Mouse (Mus musculus): ENCODE data around the gene Tmem87b. TPM values are rescaled to one million over a fixed set of nuclear protein-coding genes. Genes with fewer than 3 reads are reported as not detected.
A peak's percentile ranks its signal among the peaks of the same experiment; 100 is the strongest.

Tmem87b gene
- polyA plus RNA-seq, 1 experiment from 2014 or later, result 34.3 TPM

DNA sequence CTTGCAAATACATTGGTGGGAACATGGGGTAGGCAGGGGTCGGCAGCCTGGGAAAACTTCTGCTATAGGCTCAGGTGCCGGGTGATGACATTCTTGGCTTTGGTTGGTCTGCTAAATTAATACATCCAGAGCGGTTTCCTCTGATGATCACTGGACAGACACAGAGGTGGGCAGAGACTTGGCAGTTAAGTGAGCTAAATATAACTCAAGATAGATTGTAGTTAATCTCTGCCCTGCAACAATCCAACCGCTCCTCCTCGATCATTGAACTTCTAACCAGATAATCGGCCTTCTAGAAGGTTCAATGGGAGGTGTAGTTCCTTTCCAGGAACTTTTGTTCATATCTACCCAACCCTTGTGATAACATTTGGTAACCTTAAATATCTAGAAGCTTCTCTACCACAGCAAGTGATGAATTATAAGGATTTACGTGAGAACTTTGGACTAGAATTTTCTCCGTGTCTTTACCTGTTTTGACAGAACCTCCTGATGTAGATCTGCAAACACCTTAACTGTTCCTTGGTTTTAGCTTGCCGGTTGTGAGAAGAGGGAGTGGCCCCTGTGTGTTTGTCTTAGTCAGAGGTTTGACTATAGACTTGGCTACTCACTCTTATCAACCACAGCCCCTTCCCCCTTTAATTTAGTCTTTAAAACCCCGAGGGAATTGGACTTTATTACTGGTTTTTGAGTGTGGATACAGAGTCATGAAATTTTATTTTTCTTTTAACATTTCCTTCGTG, 26.9 kb upstream of the Tmem87b start:
- no peak overlapping the region for H3K27ac ChIP-seq (replicated peaks)
- no peak for ATAC-seq (ENCODE audit: low FRiP score, low read depth)
- no peaks in the 10 kb centered on the region for H3K27me3 ChIP-seq
- 90% methylated on average over 11 of the region's 11 CpGs for WGBS
- H3K4me3 ChIP-seq, result no peak overlapping the region
- H3K9ac ChIP-seq (replicated peaks), result no peak overlapping the region
- H3K4me2 ChIP-seq (replicated peaks), result no peak overlapping the region
- H3K4me1 ChIP-seq, result peaks cover 8% of the 10 kb centered on the region; the same call in 1 of the 2 replicates
- H3K9me3 ChIP-seq, result no peaks in the 10 kb centered on the region
- 0 out of 2 replicates have a peak, but pooled peaks cover 2% of the 10 kb centered on the region for H3K36me3 ChIP-seq

DNA sequence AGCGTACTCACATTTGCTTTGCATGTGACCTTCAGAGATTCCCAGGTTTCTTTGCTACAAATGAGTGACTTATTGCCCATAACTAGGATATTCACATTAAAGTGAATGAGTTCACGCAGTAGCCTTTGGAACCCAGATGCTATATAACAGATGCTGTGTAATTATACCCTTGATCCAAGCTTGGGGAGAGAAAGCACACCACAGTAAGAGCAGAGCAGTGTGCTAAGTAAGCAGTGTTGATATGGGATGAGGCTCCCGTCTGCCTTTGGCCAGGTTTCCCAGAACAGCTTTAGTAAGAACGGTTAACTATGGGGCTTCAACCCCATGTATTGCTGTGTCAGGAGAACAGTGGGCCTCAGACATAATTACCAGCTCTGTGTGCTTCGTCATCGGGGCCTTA, 24.0 kb upstream of the Tmem87b start:
- 82% methylated on average over 6 of the region's 6 CpGs for WGBS
- Histone ChIP-seq H3K9me3 (no peaks in the 10 kb centered on the region), H3K36me3 (0 out of 2 replicates have a peak, but pooled peaks cover 2% of the 10 kb centered on the region), H3K4me2 (replicated peaks) (no peak overlapping the region), H3K9ac (replicated peaks) (no peak overlapping the region), H3K27ac (replicated peaks) (no peak overlapping the region), H3K4me3 (no peak overlapping the region), H3K27me3 (no peaks in the 10 kb centered on the region), H3K4me1 (no peaks in the 10 kb centered on the region)
- ATAC-seq (ENCODE audit: low FRiP score, low read depth), result no peak

DNA sequence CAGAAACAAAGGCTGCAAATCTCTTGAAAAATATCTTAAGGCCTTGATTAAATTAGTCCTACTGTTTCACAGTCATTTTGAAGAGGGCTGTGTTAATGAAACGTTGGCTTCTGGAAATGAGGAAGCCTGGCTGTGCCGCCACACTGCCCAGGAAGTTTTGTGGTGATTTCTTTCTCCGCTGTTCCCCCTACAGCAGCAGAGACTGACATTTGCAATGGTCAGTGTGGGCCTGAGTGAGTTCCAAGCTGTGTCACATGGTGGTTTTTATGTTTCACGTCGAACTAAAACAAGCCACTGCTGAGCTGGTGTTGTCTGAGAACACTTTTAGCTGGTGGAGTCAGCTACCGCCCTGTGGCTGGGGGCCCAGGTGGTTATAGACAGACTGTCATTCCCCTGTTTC, 21.5 kb upstream of the Tmem87b start:
- Histone ChIP-seq H3K4me1 (no peaks in the 10 kb centered on the region), H3K9me3 (no peaks in the 10 kb centered on the region), H3K4me3 (no peak overlapping the region), H3K27me3 (no peaks in the 10 kb centered on the region), H3K4me2 (replicated peaks) (no peak overlapping the region), H3K27ac (replicated peaks) (no peak overlapping the region), H3K9ac (replicated peaks) (no peak overlapping the region), H3K36me3 (0 out of 2 replicates have a peak, but pooled peaks cover 2% of the 10 kb centered on the region)
- ATAC-seq (ENCODE audit: low FRiP score, low read depth), result no peak
- 74% methylated on average over 6 of the region's 6 CpGs for WGBS

DNA sequence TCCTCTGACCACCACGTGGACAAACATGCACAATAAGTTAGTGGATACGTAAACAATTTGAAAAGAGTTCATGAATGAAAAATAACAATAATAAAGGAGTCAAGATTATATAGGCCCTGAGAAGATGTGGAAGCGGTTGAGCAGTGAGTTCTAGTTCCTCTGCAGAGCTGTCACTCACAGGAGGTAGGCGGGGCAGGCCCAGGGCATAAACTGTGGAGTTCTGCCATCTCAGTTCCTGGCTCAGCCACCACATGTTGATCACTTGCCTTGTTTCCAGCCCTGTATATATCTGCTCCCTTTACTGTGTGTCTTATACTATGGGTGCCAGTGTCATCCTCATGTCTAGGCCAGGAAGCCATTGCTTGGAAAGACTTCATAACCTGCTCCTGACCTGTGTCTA, 14.5 kb upstream of the Tmem87b start:
- H3K27ac ChIP-seq (replicated peaks), result no peak overlapping the region
- WGBS, result 95% methylated on average over 4 of the region's 4 CpGs
- no peak overlapping the region for H3K4me3 ChIP-seq
- H3K4me1 ChIP-seq, result no peaks in the 10 kb centered on the region
- H3K9ac ChIP-seq (replicated peaks), result no peak overlapping the region
- no peak overlapping the region for H3K4me2 ChIP-seq (replicated peaks)
- H3K36me3 ChIP-seq, result no peaks in the 10 kb centered on the region
- ATAC-seq (ENCODE audit: low FRiP score, low read depth), result no peak
- no peaks in the 10 kb centered on the region for H3K27me3 ChIP-seq
- no peaks in the 10 kb centered on the region for H3K9me3 ChIP-seq

DNA sequence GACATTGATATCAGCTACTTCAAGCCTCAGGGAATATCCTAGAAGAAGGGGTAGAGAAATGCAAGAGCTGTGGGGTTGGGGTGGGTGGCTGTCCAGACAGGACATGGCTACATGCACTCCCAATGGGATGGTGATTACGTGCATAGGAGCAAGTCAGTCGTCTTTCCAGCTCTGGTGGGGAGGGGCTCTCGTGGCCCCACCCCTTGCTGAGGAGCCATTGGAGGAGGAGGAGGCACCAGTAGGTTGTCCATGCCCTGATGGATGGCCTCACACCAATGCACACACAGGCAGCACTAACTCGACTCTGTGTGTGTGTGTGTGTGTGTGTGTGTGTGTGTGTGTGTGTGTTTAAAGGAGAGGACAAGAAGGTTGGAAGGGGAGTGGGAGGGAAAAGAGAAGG, 12.6 kb upstream of the Tmem87b start:
- WGBS, result 76% methylated on average over 4 of the region's 4 CpGs
- no peak for ATAC-seq (ENCODE audit: low FRiP score, low read depth)
- H3K27me3 ChIP-seq, result no peaks in the 10 kb centered on the region
- H3K9ac ChIP-seq (replicated peaks), result no peak overlapping the region
- H3K4me2 ChIP-seq (replicated peaks), result no peak overlapping the region
- no peak overlapping the region for H3K27ac ChIP-seq (replicated peaks)
- H3K4me1 ChIP-seq, result no peaks in the 10 kb centered on the region
- H3K9me3 ChIP-seq, result no peaks in the 10 kb centered on the region
- no peaks in the 10 kb centered on the region for H3K36me3 ChIP-seq
- H3K4me3 ChIP-seq, result no peak overlapping the region

DNA sequence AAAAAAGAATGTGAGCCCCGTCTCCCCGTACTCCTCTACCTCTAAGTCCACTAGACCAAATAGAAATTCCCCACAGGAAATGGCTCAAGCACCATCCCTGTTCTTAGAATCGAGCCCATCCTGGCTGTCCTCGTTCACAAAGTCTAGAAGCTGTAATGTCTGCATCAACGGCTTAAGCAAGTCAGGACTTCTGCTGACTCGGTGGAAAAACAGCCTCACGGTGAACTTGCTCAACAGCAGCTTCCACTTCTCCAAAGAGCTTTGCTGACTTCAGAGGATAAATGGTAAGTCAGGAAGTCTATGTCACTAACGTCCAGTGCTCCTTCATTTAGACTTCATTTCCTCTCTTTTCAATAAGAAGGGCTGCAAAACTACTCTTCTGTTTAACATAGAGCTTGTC, 11.4 kb upstream of the Tmem87b start:
- H3K36me3 ChIP-seq, result no peaks in the 10 kb centered on the region
- no peak overlapping the region for H3K4me2 ChIP-seq (replicated peaks)
- no peaks in the 10 kb centered on the region for H3K4me1 ChIP-seq
- ATAC-seq (ENCODE audit: low FRiP score, low read depth), result no peak
- H3K27ac ChIP-seq (replicated peaks), result no peak overlapping the region
- 83% methylated on average over 8 of the region's 8 CpGs for WGBS
- no peak overlapping the region for H3K9ac ChIP-seq (replicated peaks)
- H3K27me3 ChIP-seq, result no peaks in the 10 kb centered on the region
- no peaks in the 10 kb centered on the region for H3K9me3 ChIP-seq
- H3K4me3 ChIP-seq, result no peak overlapping the region

DNA sequence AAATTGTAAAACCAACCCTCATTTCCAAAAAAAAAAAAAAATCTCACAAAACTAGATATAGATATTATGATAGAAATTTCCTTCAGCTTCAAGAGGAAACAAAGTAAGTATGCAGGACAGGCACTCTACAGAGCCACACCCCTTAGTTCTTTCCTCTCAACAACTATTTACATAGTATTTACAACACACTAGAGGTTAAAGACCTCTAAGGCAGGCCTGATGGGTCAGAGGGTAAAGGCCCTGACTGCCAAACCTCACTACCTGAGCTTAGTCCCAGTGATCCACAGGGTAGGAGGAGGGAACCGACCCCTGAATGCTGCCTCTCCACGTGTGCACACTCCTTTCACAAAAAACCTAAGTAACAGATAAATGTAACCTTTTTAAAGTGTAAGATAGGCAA, 5.2 kb upstream of the Tmem87b start:
- ATAC-seq (ENCODE audit: low FRiP score, low read depth), result no peak
- no peaks in the 10 kb centered on the region for H3K9me3 ChIP-seq
- H3K9ac ChIP-seq (replicated peaks), result no peak overlapping the region
- no peaks in the 10 kb centered on the region for H3K36me3 ChIP-seq
- H3K27me3 ChIP-seq, result no peaks in the 10 kb centered on the region
- no peak overlapping the region for H3K4me3 ChIP-seq
- H3K4me2 ChIP-seq (replicated peaks), result no peak overlapping the region
- H3K27ac ChIP-seq (replicated peaks), result no peak overlapping the region
- H3K4me1 ChIP-seq, result 0 out of 2 replicates have a peak, but pooled peaks cover 3% of the 10 kb centered on the region
- 27% methylated on average over 2 of the region's 2 CpGs for WGBS

DNA sequence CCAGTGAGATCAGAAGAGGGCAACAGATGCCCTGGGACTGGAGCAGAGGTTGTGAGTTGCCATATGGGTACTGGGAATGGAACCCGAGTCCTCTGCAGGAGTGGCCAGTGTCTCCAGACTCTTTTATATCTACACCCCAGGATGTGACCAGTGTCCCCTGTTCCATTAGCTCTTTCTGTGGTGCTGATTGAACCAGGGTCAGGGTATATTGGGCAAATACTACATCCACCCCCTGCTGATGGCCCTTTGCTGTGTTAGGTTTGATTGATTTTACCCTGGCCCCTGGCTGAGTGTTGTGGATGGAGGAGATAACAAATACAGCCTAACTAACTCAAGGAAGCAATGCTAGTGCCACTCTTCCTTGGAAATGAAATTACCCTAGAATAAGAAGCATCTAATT, 1.6 kb upstream of the Tmem87b start:
- H3K4me2 ChIP-seq (replicated peaks), result no peak overlapping the region
- peaks cover 13% of the 10 kb centered on the region for H3K4me1 ChIP-seq
- WGBS, result 75% methylated on average over 1 of the region's 1 CpGs
- H3K9me3 ChIP-seq, result no peaks in the 10 kb centered on the region
- H3K4me3 ChIP-seq, result no peak overlapping the region
- H3K27ac ChIP-seq (replicated peaks), result no peak overlapping the region
- no peaks in the 10 kb centered on the region for H3K36me3 ChIP-seq
- H3K27me3 ChIP-seq, result no peaks in the 10 kb centered on the region
- ATAC-seq (ENCODE audit: low FRiP score, low read depth), result no peak
- H3K9ac ChIP-seq (replicated peaks), result no peak overlapping the region

DNA sequence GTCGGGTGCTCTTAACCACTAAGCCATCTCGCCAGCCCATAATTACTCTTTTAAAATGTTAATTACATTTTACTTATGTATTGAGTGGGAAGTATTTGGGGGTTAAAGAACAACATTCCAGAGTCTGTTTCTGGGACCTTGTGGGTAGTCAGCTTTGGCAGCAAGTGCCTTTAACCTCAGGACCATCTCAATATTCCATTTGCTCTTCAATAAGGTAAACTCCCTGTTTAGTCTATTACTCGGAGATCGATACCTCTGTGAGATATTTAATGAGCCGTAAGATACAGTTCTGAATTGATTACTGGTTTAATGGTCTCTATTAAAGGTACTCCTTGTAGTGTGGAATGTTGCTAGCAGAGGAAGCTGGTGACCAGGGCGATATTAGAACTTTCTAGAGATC, 1.0 kb upstream of the Tmem87b start:
- no peaks in the 10 kb centered on the region for H3K9me3 ChIP-seq
- H3K4me2 ChIP-seq (replicated peaks), result peak overlapping the region; percentile 77
- no peaks in the 10 kb centered on the region for H3K36me3 ChIP-seq
- no peaks in the 10 kb centered on the region for H3K27me3 ChIP-seq
- H3K27ac ChIP-seq (replicated peaks), result no peak overlapping the region
- H3K4me1 ChIP-seq, result peaks cover 13% of the 10 kb centered on the region
- peak overlapping the region; percentile 55; the same call in 1 of the 2 replicates for H3K4me3 ChIP-seq
- ATAC-seq (ENCODE audit: low FRiP score, low read depth), result no peak
- H3K9ac ChIP-seq (replicated peaks), result no peak overlapping the region
- WGBS, result 48% methylated on average over 6 of the region's 6 CpGs

DNA sequence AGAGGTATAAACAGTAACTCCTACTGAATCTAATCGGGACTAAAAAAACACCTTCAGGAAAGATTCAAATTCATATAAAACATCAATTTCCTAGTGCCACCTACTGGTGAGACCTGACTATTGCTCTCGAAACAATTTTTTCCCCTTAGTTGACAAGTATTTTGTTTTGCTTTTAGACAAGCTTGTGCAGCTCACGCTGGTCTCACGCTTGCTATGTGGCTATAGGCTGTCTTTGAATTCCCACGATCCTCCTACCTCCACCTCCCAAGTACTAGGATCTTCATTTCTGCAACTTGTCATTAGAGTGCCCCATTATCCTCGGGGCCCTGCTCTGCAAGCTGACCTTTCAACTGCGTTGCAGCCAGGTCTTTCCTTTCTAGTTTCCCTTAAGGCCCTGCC, 532 bp upstream of the Tmem87b start:
- peak overlapping the region; percentile 55 for H3K4me3 ChIP-seq
- H3K9me3 ChIP-seq, result no peaks in the 10 kb centered on the region
- peaks cover 13% of the 10 kb centered on the region for H3K4me1 ChIP-seq
- no peaks in the 10 kb centered on the region for H3K36me3 ChIP-seq
- H3K27ac ChIP-seq (replicated peaks), result peak overlapping the region; percentile 90
- H3K9ac ChIP-seq (replicated peaks), result peak overlapping the region; percentile 50; the same call in 1 of the 2 replicates
- no peak for ATAC-seq (ENCODE audit: low FRiP score, low read depth)
- H3K27me3 ChIP-seq, result no peaks in the 10 kb centered on the region
- H3K4me2 ChIP-seq (replicated peaks), result peak overlapping the region; percentile 77
- WGBS, result under 1% methylated on average over 7 of the region's 7 CpGs

DNA sequence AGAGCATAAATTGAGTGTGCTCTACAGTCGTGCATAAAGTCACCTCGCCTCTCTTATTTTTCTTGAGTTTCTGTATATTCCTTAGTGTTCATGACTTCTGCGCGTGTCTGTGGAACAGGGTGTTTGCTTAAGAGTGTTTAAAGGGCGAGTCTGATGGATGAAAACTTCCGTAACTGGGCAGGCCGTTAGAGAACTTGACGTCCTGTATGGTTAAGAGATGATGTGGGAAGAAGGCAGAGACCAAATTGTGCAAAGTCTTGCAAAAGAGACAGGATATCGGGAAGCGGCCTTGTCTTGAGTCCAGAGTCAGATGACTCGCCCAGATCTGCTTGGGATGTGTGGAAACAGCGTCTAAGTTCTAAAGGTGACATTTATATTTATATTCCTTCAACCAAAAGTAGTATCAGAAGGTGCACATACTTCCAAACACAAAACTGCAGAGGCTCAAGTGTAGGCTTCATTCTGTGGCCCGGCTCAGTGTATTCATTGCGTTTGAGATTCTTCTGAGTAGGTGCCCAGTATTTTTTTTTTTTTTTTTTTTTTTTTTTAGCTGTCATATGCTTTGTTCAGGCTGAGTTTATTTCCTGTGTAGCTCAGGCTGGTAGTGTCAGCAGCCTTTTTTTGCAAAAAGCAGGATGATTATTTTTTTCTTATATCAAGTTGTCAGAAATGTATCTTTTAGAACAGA, 1.2 kb downstream of the Tmem87b start:
- Histone ChIP-seq H3K27ac (replicated peaks) (peak overlapping the region; percentile 90), H3K9ac (replicated peaks) (peak overlapping the region; percentile 59), H3K4me1 (peaks cover 13% of the 10 kb centered on the region), H3K36me3 (no peaks in the 10 kb centered on the region), H3K9me3 (no peaks in the 10 kb centered on the region), H3K4me2 (replicated peaks) (peak overlapping the region; percentile 77), H3K27me3 (no peaks in the 10 kb centered on the region), H3K4me3 (peak overlapping the region; percentile 55)
- WGBS, result 22% methylated on average over 14 of the region's 14 CpGs
- no peak for ATAC-seq (ENCODE audit: low FRiP score, low read depth)

DNA sequence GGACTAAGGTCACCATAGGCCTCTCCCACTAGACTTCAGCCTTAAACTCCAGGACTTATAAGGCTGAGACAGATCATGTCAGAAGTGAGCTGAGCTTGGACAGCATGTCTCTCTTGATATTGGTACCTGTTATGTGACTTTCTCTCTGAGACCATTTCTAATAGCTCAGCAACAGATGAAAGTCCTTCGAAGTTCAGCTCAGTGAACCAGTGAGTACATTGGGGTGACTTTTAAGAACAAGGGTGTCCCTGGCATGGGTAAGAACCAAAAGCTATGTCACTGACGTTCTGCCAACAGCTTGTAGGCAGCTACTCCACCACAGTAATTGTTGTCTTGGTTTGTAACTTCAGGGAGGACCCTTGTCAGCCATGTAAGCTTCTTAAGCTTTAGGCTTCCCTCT, 2.7 kb downstream of the Tmem87b start:
- Histone ChIP-seq H3K4me3 (no peak overlapping the region), H3K9me3 (no peaks in the 10 kb centered on the region), H3K27me3 (no peaks in the 10 kb centered on the region), H3K4me1 (peaks cover 13% of the 10 kb centered on the region), H3K4me2 (replicated peaks) (no peak overlapping the region), H3K36me3 (peaks cover 11% of the 10 kb centered on the region), H3K27ac (replicated peaks) (no peak overlapping the region), H3K9ac (replicated peaks) (no peak overlapping the region)
- 93% methylated on average over 2 of the region's 2 CpGs for WGBS
- no peak for ATAC-seq (ENCODE audit: low FRiP score, low read depth)
